Mouse (Mus musculus) cerebellum, adult 11 months (tissue): ENCODE measurements around the gene Rnf157.

ENCODE experiments used
- DNase-seq: peaks from one replicate; pipeline ENCODE4 v3.0.0; 2022

Rnf157 gene

GRCm38 (mm10) chr11:116333526-116334416 is 79.1 kb downstream of the Rnf157 start:
- DNase-seq = no peak

- no peak for DNase-seq
Measured at GRCm38 (mm10) chr11:116332983-116333270, 79.9 kb downstream of the Rnf157 start.

GRCm38 (mm10) chr11:116332232-116332982 is 80.4 kb downstream of the Rnf157 start:
- DNase-seq = peak; percentile 28

- no peak for DNase-seq
Measured at GRCm38 (mm10) chr11:116330211-116330518, 82.7 kb downstream of the Rnf157 start.

GRCm38 (mm10) chr11:116329314-116330210 is 83.3 kb downstream of the Rnf157 start:
- no peak for DNase-seq

- DNase-seq = no peak
Measured at GRCm38 (mm10) chr11:116326963-116327603, 85.7 kb downstream of the Rnf157 start.

- DNase-seq = peak; percentile 78
Measured at GRCm38 (mm10) chr11:116318719-116319659, 93.8 kb downstream of the Rnf157 start.

- DNase-seq = no peak
Measured at GRCm38 (mm10) chr11:116312359-116312758, 100.5 kb downstream of the Rnf157 start.

GRCm38 (mm10) chr11:116311169-116311568 is 101.7 kb downstream of the Rnf157 start:
- no peak for DNase-seq

GRCm38 (mm10) chr11:116309601-116310000 is 103.2 kb downstream of the Rnf157 start:
- DNase-seq = no peak

GRCm38 (mm10) chr11:116307762-116308531 is 104.9 kb downstream of the Rnf157 start:
- DNase-seq = no peak

- no peak for DNase-seq
Measured at GRCm38 (mm10) chr11:116307019-116307725, 105.7 kb downstream of the Rnf157 start, which contains the start of gene Exoc7. TSS of gene Exoc7 (minus strand) at chr11:116307233.

- peak; percentile 91 for DNase-seq
Measured at GRCm38 (mm10) chr11:116306126-116306982, 106.5 kb downstream of the Rnf157 start.

GRCm38 (mm10) chr11:116305423-116305822 is 107.4 kb downstream of the Rnf157 start:
- DNase-seq = no peak

GRCm38 (mm10) chr11:116298621-116299020 is 114.2 kb downstream of the Rnf157 start:
- peak; percentile 71 for DNase-seq

- peak; percentile 67 for DNase-seq
Measured at GRCm38 (mm10) chr11:116298221-116298620, 114.6 kb downstream of the Rnf157 start.

- DNase-seq = no peak
Measured at GRCm38 (mm10) chr11:116297017-116297416, 115.8 kb downstream of the Rnf157 start.

GRCm38 (mm10) chr11:116296191-116296734 is 116.6 kb downstream of the Rnf157 start:
- DNase-seq = no peak

GRCm38 (mm10) chr11:116294319-116294718 is 118.5 kb downstream of the Rnf157 start:
- no peak for DNase-seq
